Comparison of ENCODE assay signal across 15 mouse cellular contexts in genomic region chr17:80112665-80113305, GRCm38 (mm10). TPM values are rescaled to one million over a fixed set of nuclear protein-coding genes. Genes with fewer than 3 reads are reported as not detected.
A peak's percentile ranks its signal among the peaks of the same experiment; 100 is the strongest.
DNase-seq lines count a peak whose midpoint lies in the region; ATAC-seq and TF ChIP-seq lines count a peak whose summit lies in the region.
"Had no signal": no experiment of that assay in that cellular context is flagged by ENCODE, and none has a peak within 500 bp of the region (broad histone marks: within the 10 kb centered on the region; RNA-seq: fewer than 3 reads in every experiment).

No protein-coding gene starts in this region.

- DNase-seq in lung, postnatal 0 days (ENCODE audit: low spot score), result peak; percentile 58
- DNase-seq in lung, postnatal 25 days (ENCODE audit: low spot score), result no peak
- DNase-seq in T-cell, adult 2 months (ENCODE audit: low spot score), result peak; percentile 33
- DNase-seq in liver, postnatal 0 days, result no peak
- peak; percentile 69 for DNase-seq in thymus, postnatal 0 days (ENCODE audit: low spot score)
- no peak for DNase-seq in embryo, embryonic 9.5 days (ENCODE audit: extremely low spot score)
- DNase-seq in gastrocnemius, adult 18-20 months (ENCODE audit: low spot score), result no peak
- DNase-seq: embryo, embryonic 11 days; layer of hippocampus, postnatal 36 days had no signal

- H3K36me3 ChIP-seq in lung, postnatal 0 days (ENCODE audit: insufficient read depth, low read length), result no peaks in the 10 kb centered on the region
- no peaks in the 10 kb centered on the region for H3K36me3 ChIP-seq in liver, postnatal 0 days (replicated peaks; ENCODE audit: insufficient read depth, low read length)
- H3K36me3 ChIP-seq in kidney, embryonic 14.5 days (ENCODE audit: control insufficient read depth, insufficient read depth, low read length), result no peaks in the 10 kb centered on the region
- H3K36me3 ChIP-seq: G1E; heart, embryonic 13.5 days; hindbrain, embryonic 15.5 days; limb, embryonic 13.5 days; midbrain, embryonic 10.5 days had no signal

- H3K27ac ChIP-seq in lung, postnatal 0 days (ENCODE audit: low read length), result no peak overlapping the region; the same call in 1 of the 2 replicates
- peak overlapping the region; percentile 45; the same call in 1 of the 2 replicates for H3K27ac ChIP-seq in liver, postnatal 0 days (ENCODE audit: low read depth)
- no peak overlapping the region for H3K27ac ChIP-seq in kidney, embryonic 14.5 days (ENCODE audit: low read depth, low read length)
- H3K27ac ChIP-seq: heart, embryonic 13.5 days; hindbrain, embryonic 15.5 days; limb, embryonic 13.5 days; midbrain, embryonic 10.5 days had no signal

- no peak overlapping the region for H3K4me3 ChIP-seq in lung, postnatal 0 days (ENCODE audit: low read depth, low read length)
- H3K4me3 ChIP-seq in liver, postnatal 0 days (ENCODE audit: low read depth, low read length), result no peak overlapping the region
- no peak overlapping the region for H3K4me3 ChIP-seq in kidney, embryonic 14.5 days (ENCODE audit: low read length)
- H3K4me3 ChIP-seq: heart, embryonic 13.5 days; hindbrain, embryonic 15.5 days; limb, embryonic 13.5 days; midbrain, embryonic 10.5 days had no signal

- 44% methylated on average over 5 of the region's 5 CpGs for WGBS in lung, postnatal 0 days
- 33% methylated on average over 5 of the region's 5 CpGs for WGBS in liver, postnatal 0 days (ENCODE audit: insufficient replicate concordance)
- 72% methylated on average over 5 of the region's 5 CpGs for WGBS in kidney, embryonic 14.5 days

- no peaks in the 10 kb centered on the region for H3K27me3 ChIP-seq in lung, postnatal 0 days (replicated peaks; ENCODE audit: insufficient read depth, low read length)
- H3K27me3 ChIP-seq in liver, postnatal 0 days (ENCODE audit: insufficient read depth, low read length), result no peaks in the 10 kb centered on the region
- H3K27me3 ChIP-seq in kidney, embryonic 14.5 days (ENCODE audit: control insufficient read depth, insufficient read depth, low read length), result no peaks in the 10 kb centered on the region
- H3K27me3 ChIP-seq: heart, embryonic 13.5 days; hindbrain, embryonic 15.5 days; limb, embryonic 13.5 days had no signal

- H3K4me2 ChIP-seq in lung, postnatal 0 days (replicated peaks; ENCODE audit: low read depth, low read length), result no peak overlapping the region
- no peak overlapping the region for H3K4me2 ChIP-seq in liver, postnatal 0 days (ENCODE audit: low read depth, low read length)
- no peak overlapping the region for H3K4me2 ChIP-seq in kidney, embryonic 14.5 days (replicated peaks; ENCODE audit: low read depth, low read length)
- H3K4me2 ChIP-seq: heart, embryonic 13.5 days; hindbrain, embryonic 15.5 days; limb, embryonic 13.5 days had no signal

- H3K9me3 ChIP-seq in lung, postnatal 0 days (ENCODE audit: low read length), result no peaks in the 10 kb centered on the region
- H3K9me3 ChIP-seq in liver, postnatal 0 days (ENCODE audit: low read length), result no peaks in the 10 kb centered on the region
- H3K9me3 ChIP-seq in kidney, embryonic 14.5 days (ENCODE audit: control insufficient read depth, low read length), result no peaks in the 10 kb centered on the region
- H3K9me3 ChIP-seq: G1E; heart, embryonic 13.5 days; hindbrain, embryonic 15.5 days; midbrain, embryonic 10.5 days had no signal

- ATAC-seq in lung, postnatal 0 days, result peak; percentile 84
- ATAC-seq in liver, postnatal 0 days, result peak; percentile 49; the same call in 1 of the 2 replicates
- ATAC-seq in kidney, embryonic 14.5 days (ENCODE audit: low FRiP score, low TSS enrichment), result no peak

- no peaks in the 10 kb centered on the region for H3K4me1 ChIP-seq in lung, postnatal 0 days (ENCODE audit: insufficient read depth, low read depth, low read length)
- H3K4me1 ChIP-seq in liver, postnatal 0 days (ENCODE audit: insufficient read depth), result no peaks in the 10 kb centered on the region
- no peaks in the 10 kb centered on the region for H3K4me1 ChIP-seq in kidney, embryonic 14.5 days (ENCODE audit: control insufficient read depth, insufficient read depth, low read length)
- H3K4me1 ChIP-seq: heart, embryonic 13.5 days; hindbrain, embryonic 15.5 days; limb, embryonic 13.5 days; midbrain, embryonic 10.5 days had no signal

- no peak for TF ChIP-seq EP300 in lung, postnatal 0 days (IDR thresholded peaks at IDR 0.05)
- no peak for TF ChIP-seq EP300 in liver, postnatal 0 days (IDR thresholded peaks at IDR 0.05; ENCODE audit: low read depth)

- TF ChIP-seq CTCF in lung, postnatal 0 days (IDR thresholded peaks at IDR 0.05), result no peak
- TF ChIP-seq CTCF in liver, postnatal 0 days (IDR thresholded peaks at IDR 0.05; ENCODE audit: low read depth), result no peak

- no peak overlapping the region for H3K9ac ChIP-seq in lung, postnatal 0 days (replicated peaks; ENCODE audit: low read depth)
- no peak overlapping the region for H3K9ac ChIP-seq in liver, postnatal 0 days (replicated peaks)
- H3K9ac ChIP-seq in kidney, embryonic 14.5 days (ENCODE audit: low read depth, low read length), result no peak overlapping the region
- H3K9ac ChIP-seq: heart, embryonic 13.5 days; hindbrain, embryonic 15.5 days; limb, embryonic 13.5 days had no signal

RNA-seq across cellular contexts. Expression of gene Galm, which starts 14.5 kb away (rescaled TPM):
- 7.5 and 8.6 TPM in 2 replicates for polyA plus RNA-seq in lung, postnatal 0 days (2015; fragmentation: Nextera tagmentation; extraction: Ambion mirVana)
- polyA plus RNA-seq in liver, postnatal 0 days (2015; fragmentation: Nextera tagmentation; extraction: Ambion mirVana), result 47.0 and 47.8 TPM in 2 replicates
- 7.6 and 8.4 TPM in 2 replicates for polyA plus RNA-seq in thymus, postnatal 0 days (2015; fragmentation: Nextera tagmentation; extraction: Ambion mirVana)
- 1 to 10 TPM; 2.5 to 2.8 TPM for total RNA-seq in gastrocnemius, adult 18-20 months (2021)
- 14.1 and 16.4 TPM in 2 replicates for polyA plus RNA-seq in kidney, embryonic 14.5 days (2014; fragmentation: Nextera tagmentation; extraction: Ambion mirVana)
- total RNA-seq: G1E had no signal
- polyA plus RNA-seq: G1E had no signal

RNA-seq across cellular contexts. Expression of gene Hnrnpll, which starts 50.7 kb away (rescaled TPM):
- 30.2 and 31.2 TPM in 2 replicates for polyA plus RNA-seq in lung, postnatal 0 days (2015; fragmentation: Nextera tagmentation; extraction: Ambion mirVana)
- 13.4 and 14.9 TPM in 2 replicates for polyA plus RNA-seq in liver, postnatal 0 days (2015; fragmentation: Nextera tagmentation; extraction: Ambion mirVana)
- polyA plus RNA-seq in thymus, postnatal 0 days (2015; fragmentation: Nextera tagmentation; extraction: Ambion mirVana), result 58.1 and 68.5 TPM in 2 replicates
- 10 to 100 TPM; 15.0 to 15.3 TPM for total RNA-seq in gastrocnemius, adult 18-20 months (2021)
- polyA plus RNA-seq in kidney, embryonic 14.5 days (2014; fragmentation: Nextera tagmentation; extraction: Ambion mirVana), result 75.2 and 90.1 TPM in 2 replicates

Comparison
In these comparisons a context has a peak if more than half of its experiments do, and no peak if none do; other contexts are left out.
1. DNase-seq: peak in lung, postnatal 0 days (single experiment), T-cell, adult 2 months (single experiment) and thymus, postnatal 0 days (single experiment); none in lung, postnatal 25 days (single experiment), liver, postnatal 0 days (single experiment), embryo, embryonic 9.5 days (single experiment) and gastrocnemius, adult 18-20 months (single experiment).